ENCODE assay signal across 26 mouse cellular contexts in genomic region chr11:33901783-33902182, GRCm38 (mm10).
"Had no signal": no experiment of that assay in that cellular context is flagged by ENCODE, and none has a peak within 500 bp of the region (broad histone marks: within the 10 kb centered on the region; RNA-seq: fewer than 3 reads in every experiment).

No protein-coding gene starts in this region.

- H3K27me3 ChIP-seq: embryonic facial prominence, embryonic 12.5 days; embryonic facial prominence, embryonic 13.5 days; embryonic facial prominence, embryonic 15.5 days; forebrain, embryonic 13.5 days; forebrain, embryonic 15.5 days had no signal

- H3K4me3 ChIP-seq: embryonic facial prominence, embryonic 10.5 days; embryonic facial prominence, embryonic 12.5 days; embryonic facial prominence, embryonic 13.5 days; embryonic facial prominence, embryonic 15.5 days; erythroblast, embryonic 14.5 days; forebrain, embryonic 10.5 days; forebrain, embryonic 13.5 days; forebrain, embryonic 15.5 days; gastrocnemius, adult 2 months; heart, adult 2 months; heart, embryonic 10.5 days had no signal

- ATAC-seq: forebrain, embryonic 13.5 days; forebrain, embryonic 14.5 days; forebrain, embryonic 15.5 days; forebrain, embryonic 16.5 days; forebrain, postnatal 0 days had no signal

- H3K4me1 ChIP-seq: embryonic facial prominence, embryonic 10.5 days; embryonic facial prominence, embryonic 12.5 days; embryonic facial prominence, embryonic 13.5 days; embryonic facial prominence, embryonic 15.5 days; forebrain, embryonic 10.5 days; forebrain, embryonic 13.5 days; forebrain, embryonic 15.5 days; heart, embryonic 10.5 days had no signal

- H3K36me3 ChIP-seq: embryonic facial prominence, embryonic 10.5 days; embryonic facial prominence, embryonic 12.5 days; embryonic facial prominence, embryonic 13.5 days; embryonic facial prominence, embryonic 15.5 days; forebrain, embryonic 10.5 days; forebrain, embryonic 15.5 days; heart, embryonic 10.5 days had no signal

- H3K27ac ChIP-seq: embryonic facial prominence, embryonic 10.5 days; embryonic facial prominence, embryonic 12.5 days; embryonic facial prominence, embryonic 13.5 days; embryonic facial prominence, embryonic 15.5 days; forebrain, embryonic 10.5 days; forebrain, embryonic 13.5 days; forebrain, embryonic 15.5 days; gastrocnemius, adult 2 months; heart, adult 2 months; heart, embryonic 10.5 days had no signal

- H3K9me3 ChIP-seq: embryonic facial prominence, embryonic 10.5 days; embryonic facial prominence, embryonic 12.5 days; embryonic facial prominence, embryonic 13.5 days; embryonic facial prominence, embryonic 15.5 days; forebrain, embryonic 10.5 days; forebrain, embryonic 13.5 days; forebrain, embryonic 15.5 days; heart, embryonic 10.5 days had no signal

- H3K4me2 ChIP-seq: embryonic facial prominence, embryonic 12.5 days; embryonic facial prominence, embryonic 13.5 days; embryonic facial prominence, embryonic 15.5 days; forebrain, embryonic 13.5 days; forebrain, embryonic 15.5 days had no signal

- DNase-seq: cerebellum, adult 9-10 months; cerebellum, adult 9-11 months; cerebellum, postnatal 10 days; cerebellum, postnatal 14 days; cerebellum, postnatal 25 days; cerebellum, postnatal 36 days; embryo, embryonic 11 days; forebrain, postnatal 0 days; gastrocnemius, adult 2 months; gastrocnemius, postnatal 10 days; gastrocnemius, postnatal 14 days; gastrocnemius, postnatal 25 days; gastrocnemius, postnatal 36 days; heart, adult 18-20 months; heart, adult 2 months had no signal

- H3K9ac ChIP-seq: embryonic facial prominence, embryonic 12.5 days; embryonic facial prominence, embryonic 13.5 days; embryonic facial prominence, embryonic 15.5 days; forebrain, embryonic 13.5 days; forebrain, embryonic 15.5 days; forebrain, postnatal 0 days had no signal
